Mouse (Mus musculus) neural tube, embryonic 14.5 days (tissue): ENCODE measurements at regions not wholly inside any gene's neighbourhood (a gene's known extent, or its start where the extent isn't known, plus 50 kb on each side); places are given as distances from the start of the nearest gene placed in this dataset.

Source experiments
- ATAC-seq: fragments of 200-750 bp; cut with Nextera tagmentation; 2 replicates; pipeline ENCODE4 v1.8.0; 2017; ENCODE audit warnings: low read depth, mild to moderate bottlenecking, moderate TSS enrichment, moderate library complexity
- H3K27ac ChIP-seq: fragments of 300-500 bp; sonication (generic); 2 replicates; pipeline ENCODE4 v1.5.1; 2014; ENCODE audit warnings: low read depth, mild to moderate bottlenecking, control low read depth, low read length, moderate library complexity, mixed read lengths
- H3K27me3 ChIP-seq: fragments of 300-500 bp; sonication (generic); 2 replicates; pipeline ENCODE4 v1.6.1; 2014; ENCODE audit warnings: low read length; ENCODE audit not compliant: control insufficient read depth, insufficient read depth
- H3K36me3 ChIP-seq: fragments of 300-500 bp; sonication (generic); 2 replicates; pipeline ENCODE4 v1.6.1; 2014; ENCODE audit warnings: low read length, mixed read lengths; ENCODE audit not compliant: control insufficient read depth, insufficient read depth
- H3K4me1 ChIP-seq: fragments of 300-500 bp; sonication (generic); 2 replicates; pipeline ENCODE4 v1.6.1; 2014; ENCODE audit warnings: low read length; ENCODE audit not compliant: control insufficient read depth, insufficient read depth
- H3K4me2 ChIP-seq: fragments of 300-500 bp; sonication (generic); 2 replicates; pipeline ENCODE4 v1.6.1; 2014; ENCODE audit warnings: mild to moderate bottlenecking, low read depth, low read length, control low read depth
- H3K4me3 ChIP-seq: fragments of 300-500 bp; sonication (generic); 2 replicates; pipeline ENCODE4 v1.5.1; 2014; ENCODE audit warnings: low read depth, low read length, control low read depth, mixed read lengths
- H3K9ac ChIP-seq: fragments of 300-500 bp; sonication (generic); replicated peaks from 2 replicates; pipeline ENCODE4 v1.6.1; 2014; ENCODE audit warnings: low read depth, mild to moderate bottlenecking, control low read depth, low read length, mixed read lengths
- H3K9me3 ChIP-seq: fragments of 300-500 bp; sonication (generic); 2 replicates; pipeline ENCODE4 v1.6.1; 2016; ENCODE audit warnings: low read length; ENCODE audit not compliant: control insufficient read depth
- WGBS: fragments of 180-500 bp; shearing (Covaris S2); extraction: QIAGEN DNeasy Blood & Tissue Kit; methylation state at CpG from one replicate; pipeline ENCODE4 v1.1.7; 2014; 5-methylcytosine and 5-hydroxymethylcytosine counted together

DNA sequence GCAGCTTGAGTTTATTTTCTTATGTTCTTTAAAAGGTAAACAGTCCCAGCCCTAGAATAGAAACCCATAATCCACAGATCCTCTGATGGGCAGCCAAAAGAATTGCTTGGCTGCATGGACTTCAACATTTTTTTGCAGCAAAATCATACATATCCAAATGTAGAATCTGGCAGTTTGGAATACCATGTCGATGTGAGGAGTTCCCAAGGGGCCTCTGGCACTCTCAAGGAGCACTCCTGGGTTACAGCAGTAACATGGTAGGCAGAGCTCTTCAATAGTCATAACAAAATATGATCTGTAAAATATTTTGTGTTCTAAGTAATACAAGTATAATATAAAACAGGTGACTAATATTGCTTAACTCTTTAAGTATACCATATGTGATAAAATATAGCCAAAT, 119.4 kb downstream of the Trim52 start:
- 75% methylated on average over 1 of the region's 1 CpGs for WGBS
- Histone ChIP-seq H3K9ac (no peak overlapping the region), H3K4me3 (no peak overlapping the region), H3K27me3 (no peaks in the 10 kb centered on the region), H3K4me1 (no peaks in the 10 kb centered on the region), H3K9me3 (no peaks in the 10 kb centered on the region), H3K36me3 (no peaks in the 10 kb centered on the region), H3K4me2 (no peak overlapping the region), H3K27ac (no peak overlapping the region)
- ATAC-seq: no peak

- Histone ChIP-seq H3K9ac (no peak overlapping the region), H3K4me3 (no peak overlapping the region), H3K4me2 (no peak overlapping the region), H3K9me3 (no peaks in the 10 kb centered on the region), H3K27me3 (no peaks in the 10 kb centered on the region), H3K4me1 (no peaks in the 10 kb centered on the region), H3K36me3 (no peaks in the 10 kb centered on the region), H3K27ac (no peak overlapping the region)
- WGBS: 93% methylated on average over 5 of the region's 5 CpGs
- ATAC-seq: no peak
These were observed 135.9 kb downstream of the Trim52 start for GRCm38 (mm10) chr14:106241721-106242405.

GRCm38 (mm10) chr14:106259396-106260108, 153.6 kb downstream of the Trim52 start:
- 60% methylated on average over 4 of the region's 4 CpGs for WGBS
- Histone ChIP-seq H3K4me2 (no peak overlapping the region), H3K27ac (no peak overlapping the region), H3K9me3 (no peaks in the 10 kb centered on the region), H3K36me3 (no peaks in the 10 kb centered on the region), H3K9ac (no peak overlapping the region), H3K4me1 (no peaks in the 10 kb centered on the region), H3K27me3 (no peaks in the 10 kb centered on the region), H3K4me3 (no peak overlapping the region)
- no peak for ATAC-seq

- Histone ChIP-seq H3K4me3 (no peak overlapping the region), H3K9ac (no peak overlapping the region), H3K4me1 (no peaks in the 10 kb centered on the region), H3K4me2 (no peak overlapping the region), H3K9me3 (no peaks in the 10 kb centered on the region), H3K36me3 (no peaks in the 10 kb centered on the region), H3K27ac (no peak overlapping the region), H3K27me3 (no peaks in the 10 kb centered on the region)
- 95% methylated on average over 3 of the region's 3 CpGs for WGBS
- no peak for ATAC-seq
These were observed 159.3 kb downstream of the Trim52 start for GRCm38 (mm10) chr14:106265290-106265689.

DNA sequence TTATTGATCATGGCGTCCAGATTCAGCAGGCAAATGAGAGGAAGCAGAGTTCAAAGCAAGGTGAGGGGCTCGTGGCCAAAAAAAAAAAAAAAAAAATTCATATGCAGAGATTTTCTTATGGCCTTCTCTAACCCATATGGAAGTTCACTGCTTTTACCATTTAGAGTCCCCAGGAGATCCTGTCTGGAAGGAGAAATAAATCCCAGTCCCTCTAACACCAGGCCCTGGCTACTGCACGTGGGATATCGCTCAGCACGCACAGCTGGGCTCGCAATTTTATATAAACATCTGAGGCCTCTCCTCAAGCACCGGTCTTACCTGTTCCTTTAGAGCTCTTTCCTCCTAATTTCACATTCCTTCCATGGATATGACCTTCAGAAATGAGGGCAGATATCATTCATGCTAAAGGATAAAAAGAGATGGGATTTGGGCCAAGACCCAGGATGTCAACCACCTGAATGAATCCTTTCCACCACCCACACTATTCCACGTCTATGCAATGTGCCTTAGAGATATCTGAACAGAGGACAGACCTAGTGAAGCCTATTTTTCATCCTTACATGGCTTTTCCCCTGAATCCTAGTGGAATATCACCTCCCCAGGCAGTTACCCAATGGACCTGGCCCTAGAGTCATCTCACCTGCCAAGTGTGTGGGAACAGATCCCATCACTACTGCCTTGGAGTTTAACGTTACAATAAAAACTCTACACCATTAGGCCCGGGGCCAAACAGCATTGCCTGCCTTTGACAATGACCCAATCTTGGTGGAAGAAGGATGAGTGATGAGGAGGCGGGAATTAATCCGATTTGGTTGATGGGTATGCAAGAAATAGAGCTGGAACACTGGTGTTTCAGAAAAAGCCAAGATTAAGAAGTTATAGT, 161.9 kb downstream of the Trim52 start:
- Histone ChIP-seq H3K4me1 (no peaks in the 10 kb centered on the region), H3K9me3 (no peaks in the 10 kb centered on the region), H3K27ac (no peak overlapping the region), H3K9ac (no peak overlapping the region), H3K4me3 (no peak overlapping the region), H3K27me3 (no peaks in the 10 kb centered on the region), H3K36me3 (no peaks in the 10 kb centered on the region), H3K4me2 (no peak overlapping the region)
- ATAC-seq: no peak
- WGBS: 72% methylated on average over 12 of the region's 12 CpGs

DNA sequence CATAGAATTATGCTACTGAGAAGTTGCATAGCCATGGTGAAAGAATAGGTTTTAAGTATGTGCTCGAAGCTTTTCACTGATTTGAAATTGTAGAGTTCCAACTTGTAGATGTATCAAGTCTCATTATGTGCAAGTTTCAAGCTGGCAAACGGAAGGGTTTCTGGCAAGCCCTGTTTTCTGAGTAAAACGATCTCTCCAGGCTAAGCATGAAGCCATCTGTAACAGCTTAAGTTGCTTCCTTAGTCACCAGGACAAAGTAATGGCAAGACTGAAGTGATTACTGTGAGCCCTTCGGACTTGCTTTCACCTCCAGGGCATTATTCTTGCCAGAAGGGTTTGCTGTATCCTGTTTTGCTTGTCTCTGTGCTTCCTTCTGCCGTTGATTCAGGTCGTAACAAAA, 163.7 kb downstream of the Trim52 start:
- Histone ChIP-seq H3K36me3 (no peaks in the 10 kb centered on the region), H3K9me3 (no peaks in the 10 kb centered on the region)
- 78% methylated on average over 6 of the region's 6 CpGs for WGBS

DNA sequence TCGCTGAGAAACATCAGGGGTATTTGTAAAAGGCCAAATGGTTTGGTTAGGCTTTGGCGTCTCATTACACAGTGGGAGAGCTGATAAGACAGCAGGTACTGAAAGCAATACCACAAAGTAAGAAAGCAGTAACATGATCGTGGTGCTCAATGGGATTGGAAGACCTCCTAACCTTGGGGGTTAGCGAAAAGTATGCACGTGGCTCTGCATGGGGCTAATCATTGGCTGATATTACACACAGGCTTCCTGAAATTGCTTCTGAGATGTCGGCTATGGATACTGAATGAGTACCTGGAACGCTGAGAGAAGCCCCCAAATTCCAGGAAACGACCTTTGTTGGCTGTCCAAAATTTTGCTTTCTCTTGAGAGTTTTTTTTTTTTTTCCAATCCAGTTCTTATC, 207.6 kb downstream of the Trim52 start:
- no peaks in the 10 kb centered on the region for H3K9me3 ChIP-seq
- H3K36me3 ChIP-seq: no peaks in the 10 kb centered on the region
- no peaks in the 10 kb centered on the region for H3K27me3 ChIP-seq
- no peak overlapping the region for H3K4me2 ChIP-seq
- no peak for ATAC-seq
- no peak overlapping the region for H3K27ac ChIP-seq
- no peak overlapping the region for H3K9ac ChIP-seq
- 69% methylated on average over 8 of the region's 8 CpGs for WGBS
- no peak overlapping the region for H3K4me3 ChIP-seq
- no peaks in the 10 kb centered on the region for H3K4me1 ChIP-seq

More for the DNA sequence above, 163.7 kb downstream of the Trim52 start:
- no peak overlapping the region for H3K27ac ChIP-seq
- H3K9ac ChIP-seq: no peak overlapping the region
- no peak overlapping the region for H3K4me3 ChIP-seq
- H3K27me3 ChIP-seq: no peaks in the 10 kb centered on the region
- no peaks in the 10 kb centered on the region for H3K4me1 ChIP-seq
- ATAC-seq: no peak
- H3K4me2 ChIP-seq: no peak overlapping the region

DNA sequence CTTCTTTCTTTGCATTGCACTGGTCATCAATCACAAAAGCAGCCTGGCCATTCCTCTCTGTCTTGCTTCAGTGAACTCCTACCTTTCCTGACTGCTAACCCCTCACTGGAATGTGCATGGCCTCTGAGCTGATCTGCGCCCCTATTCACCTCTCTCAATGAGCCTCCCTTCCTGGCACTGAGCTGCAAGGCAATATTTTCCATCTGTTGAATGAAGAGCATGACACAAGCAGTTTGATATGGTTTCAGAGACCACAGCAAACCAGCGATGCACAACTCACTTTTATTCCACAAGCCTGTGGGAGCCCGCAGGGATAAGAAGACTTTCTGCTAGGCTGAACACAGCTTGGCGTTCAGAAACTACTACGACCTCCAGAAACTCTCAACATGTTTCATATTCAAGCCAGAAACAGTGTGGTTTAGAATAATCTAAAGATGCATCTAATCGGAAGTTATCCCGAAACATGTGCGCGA, 208.1 kb downstream of the Trim52 start:
- H3K36me3 ChIP-seq: no peaks in the 10 kb centered on the region
- no peaks in the 10 kb centered on the region for H3K4me1 ChIP-seq
- no peak overlapping the region for H3K4me2 ChIP-seq
- 60% methylated on average over 9 of the region's 9 CpGs for WGBS
- H3K27me3 ChIP-seq: no peaks in the 10 kb centered on the region
- H3K4me3 ChIP-seq: no peak overlapping the region
- H3K27ac ChIP-seq: no peak overlapping the region
- no peak overlapping the region for H3K9ac ChIP-seq
- no peak for ATAC-seq
- no peaks in the 10 kb centered on the region for H3K9me3 ChIP-seq

DNA sequence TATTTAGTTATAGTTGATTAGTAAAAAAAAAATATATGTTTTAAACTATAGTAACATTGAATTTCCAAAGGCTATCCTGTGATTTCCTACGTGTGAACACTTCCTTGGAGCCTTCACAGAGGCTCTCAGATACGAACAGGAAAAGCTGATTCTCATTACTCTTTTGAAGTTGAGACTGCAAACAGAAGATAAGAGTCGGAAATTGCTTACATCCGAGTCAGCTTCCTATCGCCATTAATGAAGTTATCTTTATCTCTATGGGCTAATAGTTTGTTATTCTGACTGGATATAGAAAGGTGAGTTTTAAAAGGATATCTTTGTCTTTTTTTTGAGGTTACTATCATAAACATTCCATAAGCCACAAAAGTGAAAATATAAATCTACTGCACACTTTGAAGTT, 212.8 kb downstream of the Trim52 start:
- Histone ChIP-seq H3K4me1 (no peaks in the 10 kb centered on the region), H3K9me3 (no peaks in the 10 kb centered on the region), H3K9ac (no peak overlapping the region), H3K36me3 (no peaks in the 10 kb centered on the region), H3K4me2 (no peak overlapping the region), H3K27ac (no peak overlapping the region), H3K27me3 (no peaks in the 10 kb centered on the region), H3K4me3 (no peak overlapping the region)
- no peak for ATAC-seq
- 81% methylated on average over 5 of the region's 5 CpGs for WGBS
